Mouse (Mus musculus) midbrain, embryonic 15.5 days (tissue): ENCODE data around the gene Zfp213. TPM values are rescaled to one million over a fixed set of nuclear protein-coding genes. Genes with fewer than 3 reads are reported as not detected.

Experiments used
- ATAC-seq: fragments of 200-750 bp; cut with Nextera tagmentation; replicated peaks from 2 replicates; pipeline ENCODE4 v1.8.0; 2017; ENCODE audit warnings: moderate TSS enrichment
- H3K27ac ChIP-seq: fragments of 300-500 bp; sonication (generic); 2 replicates; pipeline ENCODE4 v1.5.1; 2015; ENCODE audit warnings: mild to moderate bottlenecking, inconsistent platforms
- H3K27me3 ChIP-seq: fragments of 300-500 bp; sonication (generic); replicated peaks from 2 replicates; pipeline ENCODE4 v1.6.1; 2015; ENCODE audit warnings: inconsistent platforms
- H3K36me3 ChIP-seq: fragments of 300-500 bp; sonication (generic); replicated peaks from 2 replicates; pipeline ENCODE4 v1.6.1; 2015; ENCODE audit warnings: inconsistent platforms
- H3K4me1 ChIP-seq: fragments of 300-500 bp; sonication (generic); 2 replicates; pipeline ENCODE4 v1.6.1; 2015; ENCODE audit warnings: inconsistent platforms
- H3K4me2 ChIP-seq: fragments of 300-500 bp; sonication (generic); 2 replicates; pipeline ENCODE4 v1.6.1; 2015; ENCODE audit warnings: inconsistent platforms, mild to moderate bottlenecking, moderate library complexity
- H3K4me3 ChIP-seq: fragments of 300-500 bp; sonication (generic); 2 replicates; pipeline ENCODE4 v1.5.1; 2015; ENCODE audit warnings: mild to moderate bottlenecking, inconsistent platforms
- H3K9ac ChIP-seq: fragments of 300-500 bp; sonication (generic); 2 replicates; pipeline ENCODE4 v1.6.1; 2015; ENCODE audit warnings: mild to moderate bottlenecking, inconsistent platforms
- H3K9me3 ChIP-seq: fragments of 300-500 bp; sonication (generic); 2 replicates; pipeline ENCODE4 v1.6.1; 2016; ENCODE audit warnings: inconsistent platforms
- WGBS: fragments of 180-500 bp; shearing (Covaris S2); methylation state at CpG from one replicate; pipeline ENCODE4 v1.1.7; 2015; ENCODE audit warnings: mixed read lengths; 5-methylcytosine and 5-hydroxymethylcytosine counted together
- polyA plus RNA-seq: library from polyadenylated mRNA; unstranded; fragments of >200 nt; fragmentation: Nextera tagmentation; extraction: Ambion mirVana; gene quantifications from 2 replicates; pipeline ENCODE4 v1.2.1, GENCODE M21; 2015

Gene Zfp213
- polyA plus RNA-seq, 1 experiment from 2014 or later: 19.4 TPM

- no peaks in the 10 kb centered on the region for H3K9me3 ChIP-seq
- no peak overlapping the region for H3K9ac ChIP-seq
- no peaks in the 10 kb centered on the region for H3K4me1 ChIP-seq
- no peak overlapping the region for H3K4me3 ChIP-seq
- H3K27ac ChIP-seq: no peak overlapping the region
- no peak overlapping the region for H3K4me2 ChIP-seq
- H3K36me3 ChIP-seq: no peaks in the 10 kb centered on the region
- WGBS: 70% methylated on average over 2 of the region's 2 CpGs
- no peaks in the 10 kb centered on the region for H3K27me3 ChIP-seq
- no peak for ATAC-seq
Observed at GRCm38 (mm10) chr17:23518701-23519423, 45.2 kb downstream of the Zfp213 start.

Other genes starting within 250 kb of the Zfp213 start
- gene Vmn2r115, start 220.5 kb downstream of the Zfp213 start, polyA plus RNA-seq: not detected in 2 replicates
- gene Vmn2r116, start 179.6 kb downstream of the Zfp213 start, polyA plus RNA-seq: not detected in 2 replicates
- gene Vmn2r117, start 84.5 kb downstream of the Zfp213 start, polyA plus RNA-seq: not detected in 2 replicates
- 30.4 and 31.9 TPM in 2 replicates for gene Zfp13, start 35.2 kb upstream of the Zfp213 start, polyA plus RNA-seq
- not detected in 2 replicates for gene Zscan10, start 36.6 kb upstream of the Zfp213 start, polyA plus RNA-seq
- 1.2 and 1.7 TPM in 2 replicates for gene Mmp25, start 81.0 kb upstream of the Zfp213 start, polyA plus RNA-seq
- 0.22 TPM in 1 of 2 replicates, not detected in the other for gene Bicdl2, start 96.3 kb upstream of the Zfp213 start, polyA plus RNA-seq
- gene Hcfc1r1, start 109.4 kb upstream of the Zfp213 start, polyA plus RNA-seq: 120 and 121 TPM in 2 replicates
- gene Thoc6, start 109.6 kb upstream of the Zfp213 start, polyA plus RNA-seq: 39.1 and 42.9 TPM in 2 replicates
- gene Tnfrsf12a, start 113.2 kb upstream of the Zfp213 start, polyA plus RNA-seq: 2.4 and 2.5 TPM in 2 replicates
- 0.23 TPM in 1 of 2 replicates, not detected in the other for gene Cldn6, start 115.0 kb upstream of the Zfp213 start, polyA plus RNA-seq
- gene Cldn9, start 119.8 kb upstream of the Zfp213 start, polyA plus RNA-seq: 0.68 and 0.89 TPM in 2 replicates
- 0.06 and 0.11 TPM in 2 replicates for gene 1520401A03Rik, start 158.5 kb upstream of the Zfp213 start, polyA plus RNA-seq
- gene Pkmyt1, start 162.1 kb upstream of the Zfp213 start, polyA plus RNA-seq: 22.6 and 23.1 TPM in 2 replicates
- 70.9 and 72.6 TPM in 2 replicates for gene Paqr4, start 176.6 kb upstream of the Zfp213 start, polyA plus RNA-seq
- 1.4 and 1.5 TPM in 2 replicates for gene Kremen2, start 181.6 kb upstream of the Zfp213 start, polyA plus RNA-seq
- 242 and 257 TPM in 2 replicates for gene Flywch1, start 207.4 kb upstream of the Zfp213 start, polyA plus RNA-seq
- gene Flywch2, start 221.8 kb upstream of the Zfp213 start, polyA plus RNA-seq: 90.1 and 90.2 TPM in 2 replicates
- gene Srrm2, start 226.3 kb upstream of the Zfp213 start, polyA plus RNA-seq: 552 and 579 TPM in 2 replicates